Mouse (Mus musculus) forebrain, embryonic 12.5 days (tissue): Measurements from ENCODE around the gene Sulf2. TPM values are rescaled to one million over a fixed set of nuclear protein-coding genes. Genes with fewer than 3 reads are reported as not detected.
A peak's percentile ranks its signal among the peaks of the same experiment; 100 is the strongest.

ENCODE experiments used
- ATAC-seq: fragments of 200-750 bp; cut with Nextera tagmentation; 2 replicates; pipeline ENCODE4 v1.8.0; 2017; ENCODE audit warnings: moderate TSS enrichment; ENCODE audit not compliant: low FRiP score
- H3K27ac ChIP-seq: fragments of 300-500 bp; sonication (generic); 2 replicates; pipeline ENCODE4 v1.5.1; 2016; ENCODE audit warnings: mild to moderate bottlenecking
- H3K27me3 ChIP-seq: fragments of 300-500 bp; sonication (generic); 2 replicates; pipeline ENCODE4 v1.6.1; 2016; ENCODE audit warnings: mild to moderate bottlenecking
- H3K36me3 ChIP-seq: fragments of 300-500 bp; sonication (generic); replicated peaks from 2 replicates; pipeline ENCODE4 v1.6.1; 2016; ENCODE audit warnings: mild to moderate bottlenecking
- H3K4me1 ChIP-seq: fragments of 300-500 bp; sonication (generic); 2 replicates; pipeline ENCODE4 v1.6.1; 2016
- H3K4me2 ChIP-seq: fragments of 300-500 bp; sonication (generic); 2 replicates; pipeline ENCODE4 v1.6.1; 2016; ENCODE audit warnings: mild to moderate bottlenecking, moderate library complexity
- H3K4me3 ChIP-seq: fragments of 300-500 bp; sonication (generic); replicated peaks from 2 replicates; pipeline ENCODE4 v1.5.1; 2016; ENCODE audit warnings: mild to moderate bottlenecking
- H3K9ac ChIP-seq: fragments of 300-500 bp; sonication (generic); 2 replicates; pipeline ENCODE4 v1.6.1; 2016; ENCODE audit warnings: mild to moderate bottlenecking
- H3K9me3 ChIP-seq: fragments of 300-500 bp; sonication (generic); 2 replicates; pipeline ENCODE4 v1.6.1; 2016
- WGBS: fragments of 180-500 bp; shearing (Covaris S2); methylation state at CpG from one replicate; pipeline ENCODE4 v1.1.7; 2016; 5-methylcytosine and 5-hydroxymethylcytosine counted together
- polyA plus RNA-seq: library from polyadenylated mRNA; unstranded; fragments of >200 nt; fragmentation: Nextera tagmentation; extraction: Ambion mirVana; gene quantifications from 2 replicates; pipeline ENCODE4 v1.2.1, GENCODE M21; 2016

The Sulf2 gene
- polyA plus RNA-seq, 1 experiment from 2014 or later, result 77.9 TPM

- Histone ChIP-seq H3K36me3 (no peaks in the 10 kb centered on the region), H3K4me1 (peaks cover 29% of the 10 kb centered on the region), H3K4me3 (no peak overlapping the region), H3K9ac (no peak overlapping the region), H3K4me2 (no peak overlapping the region), H3K27me3 (peaks cover 83% of the 10 kb centered on the region), H3K27ac (no peak overlapping the region), H3K9me3 (no peaks in the 10 kb centered on the region)
- no peak for ATAC-seq
- WGBS, result 45% methylated on average over 7 of the region's 7 CpGs
Observed at GRCm38 (mm10) chr2:166170173-166170572, 14.7 kb upstream of the Sulf2 start.

- Histone ChIP-seq H3K9me3 (no peaks in the 10 kb centered on the region), H3K27me3 (peaks cover 71% of the 10 kb centered on the region), H3K4me3 (no peak overlapping the region), H3K36me3 (no peaks in the 10 kb centered on the region), H3K9ac (no peak overlapping the region), H3K4me2 (no peak overlapping the region), H3K27ac (peak overlapping the region; percentile 42; the same call in 1 of the 2 replicates), H3K4me1 (peaks cover 31% of the 10 kb centered on the region)
- 0 out of 2 replicates have a peak, but pooled peaks have one; percentile 31 for ATAC-seq
- WGBS, result 13% methylated on average over 7 of the region's 7 CpGs
Observed at GRCm38 (mm10) chr2:166168868-166169267, 13.4 kb upstream of the Sulf2 start.

- no peak for ATAC-seq
- Histone ChIP-seq H3K4me2 (no peak overlapping the region), H3K9me3 (no peaks in the 10 kb centered on the region), H3K27me3 (peaks cover 67% of the 10 kb centered on the region), H3K4me3 (no peak overlapping the region), H3K4me1 (peaks cover 31% of the 10 kb centered on the region), H3K36me3 (no peaks in the 10 kb centered on the region), H3K9ac (no peak overlapping the region), H3K27ac (no peak overlapping the region)
- WGBS, result 91% methylated on average over 2 of the region's 2 CpGs
Observed at GRCm38 (mm10) chr2:166167387-166167786, 11.9 kb upstream of the Sulf2 start.

GRCm38 (mm10) chr2:166165396-166165795 is 9.9 kb upstream of the Sulf2 start:
- no peaks in the 10 kb centered on the region for H3K36me3 ChIP-seq
- ATAC-seq, result no peak
- no peaks in the 10 kb centered on the region for H3K9me3 ChIP-seq
- no peak overlapping the region for H3K4me3 ChIP-seq
- peaks cover 58% of the 10 kb centered on the region for H3K27me3 ChIP-seq
- H3K9ac ChIP-seq, result no peak overlapping the region
- 59% methylated on average over 7 of the region's 7 CpGs for WGBS
- H3K4me1 ChIP-seq, result peaks cover 24% of the 10 kb centered on the region
- H3K27ac ChIP-seq, result no peak overlapping the region
- H3K4me2 ChIP-seq, result no peak overlapping the region

GRCm38 (mm10) chr2:166164601-166165000 is 9.1 kb upstream of the Sulf2 start:
- H3K27me3 ChIP-seq, result peaks cover 50% of the 10 kb centered on the region

GRCm38 (mm10) chr2:166163917-166164316 is 8.5 kb upstream of the Sulf2 start:
- H3K36me3 ChIP-seq, result no peaks in the 10 kb centered on the region
- H3K4me1 ChIP-seq, result peaks cover 11% of the 10 kb centered on the region
- no peak overlapping the region for H3K4me2 ChIP-seq
- peaks cover 45% of the 10 kb centered on the region for H3K27me3 ChIP-seq
- H3K27ac ChIP-seq, result no peak overlapping the region
- no peak overlapping the region for H3K4me3 ChIP-seq
- ATAC-seq, result no peak
- 72% methylated on average over 6 of the region's 6 CpGs for WGBS
- no peak overlapping the region for H3K9ac ChIP-seq
- peaks cover 4% of the 10 kb centered on the region; the same call in 1 of the 2 replicates for H3K9me3 ChIP-seq

More at GRCm38 (mm10) chr2:166164601-166165000, 9.1 kb upstream of the Sulf2 start:
- Histone ChIP-seq H3K4me3 (no peak overlapping the region), H3K36me3 (no peaks in the 10 kb centered on the region), H3K4me1 (peaks cover 18% of the 10 kb centered on the region), H3K27ac (no peak overlapping the region), H3K9me3 (no peaks in the 10 kb centered on the region), H3K9ac (no peak overlapping the region), H3K4me2 (no peak overlapping the region)
- 100% methylated on average over 1 of the region's 1 CpGs for WGBS
- no peak for ATAC-seq

GRCm38 (mm10) chr2:166163252-166163651 is 7.8 kb upstream of the Sulf2 start:
- 83% methylated on average over 5 of the region's 5 CpGs for WGBS
- Histone ChIP-seq H3K9ac (no peak overlapping the region), H3K9me3 (peaks cover 4% of the 10 kb centered on the region; the same call in 1 of the 2 replicates), H3K27me3 (peaks cover 39% of the 10 kb centered on the region), H3K4me2 (no peak overlapping the region), H3K27ac (no peak overlapping the region), H3K36me3 (no peaks in the 10 kb centered on the region), H3K4me3 (no peak overlapping the region), H3K4me1 (peaks cover 7% of the 10 kb centered on the region)
- ATAC-seq, result no peak

- no peak overlapping the region for H3K27ac ChIP-seq
Observed at GRCm38 (mm10) chr2:166162160-166162559, 6.7 kb upstream of the Sulf2 start.

GRCm38 (mm10) chr2:166159276-166159675 is 3.8 kb upstream of the Sulf2 start:
- Histone ChIP-seq H3K9me3 (peaks cover 4% of the 10 kb centered on the region; the same call in 1 of the 2 replicates), H3K4me2 (no peak overlapping the region), H3K9ac (no peak overlapping the region), H3K4me3 (no peak overlapping the region), H3K27ac (no peak overlapping the region), H3K27me3 (peaks cover 43% of the 10 kb centered on the region), H3K4me1 (peaks cover 23% of the 10 kb centered on the region), H3K36me3 (no peaks in the 10 kb centered on the region)
- WGBS, result 87% methylated on average over 7 of the region's 7 CpGs
- no peak for ATAC-seq

More at GRCm38 (mm10) chr2:166162160-166162559, 6.7 kb upstream of the Sulf2 start:
- H3K4me3 ChIP-seq, result no peak overlapping the region
- H3K4me1 ChIP-seq, result peaks cover 6% of the 10 kb centered on the region; the same call in 1 of the 2 replicates
- no peaks in the 10 kb centered on the region for H3K36me3 ChIP-seq
- H3K9me3 ChIP-seq, result peaks cover 4% of the 10 kb centered on the region; the same call in 1 of the 2 replicates
- WGBS, result 82% methylated on average over 5 of the region's 5 CpGs
- peaks cover 39% of the 10 kb centered on the region for H3K27me3 ChIP-seq
- no peak for ATAC-seq
- no peak overlapping the region for H3K9ac ChIP-seq
- H3K4me2 ChIP-seq, result no peak overlapping the region

- H3K36me3 ChIP-seq, result no peaks in the 10 kb centered on the region
- no peak overlapping the region for H3K9ac ChIP-seq
- no peak overlapping the region for H3K4me3 ChIP-seq
- 79% methylated on average over 12 of the region's 12 CpGs for WGBS
- H3K27ac ChIP-seq, result no peak overlapping the region
- peaks cover 4% of the 10 kb centered on the region; the same call in 1 of the 2 replicates for H3K9me3 ChIP-seq
- no peak overlapping the region for H3K4me2 ChIP-seq
- H3K4me1 ChIP-seq, result peaks cover 33% of the 10 kb centered on the region
- peaks cover 47% of the 10 kb centered on the region for H3K27me3 ChIP-seq
- ATAC-seq, result no peak
Observed at GRCm38 (mm10) chr2:166157767-166158561, 2.5 kb upstream of the Sulf2 start.

GRCm38 (mm10) chr2:166157144-166157543 is 1.7 kb upstream of the Sulf2 start:
- Histone ChIP-seq H3K9ac (no peak overlapping the region), H3K4me3 (no peak overlapping the region), H3K4me1 (peaks cover 41% of the 10 kb centered on the region), H3K4me2 (no peak overlapping the region), H3K27ac (no peak overlapping the region), H3K27me3 (peaks cover 45% of the 10 kb centered on the region), H3K9me3 (peaks cover 4% of the 10 kb centered on the region; the same call in 1 of the 2 replicates), H3K36me3 (no peaks in the 10 kb centered on the region)
- WGBS, result 96% methylated on average over 2 of the region's 2 CpGs
- no peak for ATAC-seq

- 13% methylated on average over 12 of the region's 12 CpGs for WGBS
- no peak overlapping the region for H3K4me3 ChIP-seq
- peaks cover 4% of the 10 kb centered on the region; the same call in 1 of the 2 replicates for H3K9me3 ChIP-seq
- H3K27ac ChIP-seq, result no peak overlapping the region
- H3K36me3 ChIP-seq, result no peaks in the 10 kb centered on the region
- no peak for ATAC-seq
- peak overlapping the region; percentile 96 for H3K4me2 ChIP-seq
- no peak overlapping the region for H3K9ac ChIP-seq
- H3K27me3 ChIP-seq, result peaks cover 45% of the 10 kb centered on the region
- H3K4me1 ChIP-seq, result peaks cover 51% of the 10 kb centered on the region
Observed at GRCm38 (mm10) chr2:166156122-166156521, 659 bp upstream of the Sulf2 start.
